Mouse (Mus musculus): ENCODE data around the gene Ucp3. TPM values are rescaled to one million over a fixed set of nuclear protein-coding genes. Genes with fewer than 3 reads are reported as not detected.

The Ucp3 gene
- polyA plus RNA-seq, 1 experiment = 0.73 TPM

DNA sequence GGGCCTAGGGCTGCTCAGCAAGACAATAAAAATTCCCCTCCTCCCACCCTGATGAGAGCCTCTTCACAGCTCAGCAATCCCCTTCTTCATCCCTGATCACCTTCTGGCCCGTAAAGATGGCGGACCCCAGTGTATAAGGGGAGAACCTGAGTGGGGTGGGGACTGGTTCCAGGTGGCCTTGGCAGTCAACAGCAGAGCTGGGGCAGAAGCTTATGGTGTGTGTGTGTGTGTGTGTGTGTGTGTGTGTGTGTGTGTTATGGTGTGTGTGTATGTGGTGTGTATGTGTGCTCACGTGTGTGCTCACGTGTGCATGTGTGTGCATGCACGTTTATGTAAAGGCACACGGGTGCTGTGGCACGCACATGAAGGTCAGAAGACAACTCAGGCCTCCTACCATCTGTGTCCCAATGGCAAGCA, 21.6 kb downstream of the Ucp3 start:
- TF ChIP-seq POLR2A (IDR thresholded peaks at IDR 0.05; ENCODE audit: control insufficient read depth, low read depth, low read length) (no peak), CTCF (IDR thresholded peaks at IDR 0.05; ENCODE audit: control insufficient read depth, insufficient read depth, insufficient replicate concordance, low read depth, low read length) (no peak)

DNA sequence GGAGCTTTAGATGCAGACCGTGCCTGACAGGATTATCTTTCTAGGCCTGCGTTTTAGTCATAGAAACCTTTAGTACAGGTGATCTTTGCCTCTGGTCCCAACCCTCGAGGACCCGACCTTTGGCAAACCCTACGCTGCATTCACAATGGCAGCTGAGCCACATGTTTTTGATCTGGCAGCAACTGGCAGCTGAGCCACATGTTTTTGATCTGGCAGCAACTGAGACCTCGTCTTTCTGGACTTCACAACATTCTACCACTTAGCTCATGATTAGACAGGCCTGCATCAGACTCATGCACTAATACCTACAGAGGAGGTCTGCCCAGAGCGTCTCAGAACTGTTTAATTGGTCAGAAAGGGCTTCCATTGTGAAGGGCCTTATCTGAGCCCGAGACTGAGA, 22.3 kb downstream of the Ucp3 start:
- no peaks in the 10 kb centered on the region for H3K36me3 ChIP-seq (ENCODE audit: control insufficient read depth, insufficient read depth, low read length)
- H3K27me3 ChIP-seq (ENCODE audit: control insufficient read depth, insufficient read depth, low read length) = no peaks in the 10 kb centered on the region; the same call in 1 of the 2 replicates
- H3K4me1 ChIP-seq (ENCODE audit: control insufficient read depth, insufficient read depth, low read length) = peaks cover 14% of the 10 kb centered on the region
- peak overlapping the region; percentile 1 for H3K4me3 ChIP-seq (ENCODE audit: control insufficient read depth, low read depth, low read length)
- no peak for TF ChIP-seq CTCF (IDR thresholded peaks at IDR 0.05; ENCODE audit: control insufficient read depth, insufficient read depth, insufficient replicate concordance, low read depth, low read length)
- no peak for TF ChIP-seq POLR2A (IDR thresholded peaks at IDR 0.05; ENCODE audit: control insufficient read depth, low read depth, low read length)
- H3K27ac ChIP-seq (ENCODE audit: control insufficient read depth, insufficient read depth, low read depth, low read length) = peak overlapping the region; percentile 22

More for the DNA sequence above, 21.6 kb downstream of the Ucp3 start:
- H3K4me1 ChIP-seq (ENCODE audit: control insufficient read depth, insufficient read depth, low read length) = peaks cover 14% of the 10 kb centered on the region
- no peaks in the 10 kb centered on the region; the same call in 1 of the 2 replicates for H3K27me3 ChIP-seq (ENCODE audit: control insufficient read depth, insufficient read depth, low read length)
- H3K4me3 ChIP-seq (ENCODE audit: control insufficient read depth, low read depth, low read length) = peak overlapping the region; percentile 77
- no peaks in the 10 kb centered on the region for H3K36me3 ChIP-seq (ENCODE audit: control insufficient read depth, insufficient read depth, low read length)
- H3K27ac ChIP-seq (ENCODE audit: control insufficient read depth, insufficient read depth, low read depth, low read length) = peak overlapping the region; percentile 51

DNA sequence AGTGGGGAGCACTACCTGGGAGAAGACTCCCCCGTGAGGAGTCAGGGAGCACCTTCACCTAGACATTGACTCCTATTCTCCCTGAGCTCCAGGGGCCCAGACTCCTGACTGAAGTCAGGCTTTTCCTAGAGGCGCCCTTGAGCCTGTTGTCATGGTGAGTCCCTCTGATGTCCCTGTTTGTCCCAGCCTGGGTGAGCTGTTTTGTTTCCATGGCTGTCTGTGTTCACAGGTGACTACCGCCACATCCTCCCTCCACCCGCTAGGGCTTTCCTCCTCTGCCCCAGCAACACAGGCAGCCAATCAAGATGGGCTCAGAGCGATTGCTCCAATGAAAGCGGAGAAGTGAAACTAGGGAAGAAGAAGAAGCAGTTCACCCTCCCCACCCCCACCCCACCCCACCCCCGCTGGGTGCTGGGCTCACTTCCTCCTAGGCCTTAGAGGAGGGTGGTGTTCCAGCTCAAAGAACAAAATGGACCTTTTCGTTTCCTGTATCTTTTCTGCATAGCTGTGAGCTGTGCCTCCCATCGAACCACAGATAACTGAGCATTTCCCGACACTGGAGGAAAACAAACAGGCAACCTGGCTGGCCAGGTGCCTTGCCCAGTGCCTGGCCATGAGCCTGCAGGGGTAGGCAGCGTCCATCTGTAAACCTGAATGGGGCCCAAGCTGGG, 22.9 kb downstream of the Ucp3 start:
- H3K4me1 ChIP-seq (ENCODE audit: control insufficient read depth, insufficient read depth, low read length) = peaks cover 17% of the 10 kb centered on the region

DNA sequence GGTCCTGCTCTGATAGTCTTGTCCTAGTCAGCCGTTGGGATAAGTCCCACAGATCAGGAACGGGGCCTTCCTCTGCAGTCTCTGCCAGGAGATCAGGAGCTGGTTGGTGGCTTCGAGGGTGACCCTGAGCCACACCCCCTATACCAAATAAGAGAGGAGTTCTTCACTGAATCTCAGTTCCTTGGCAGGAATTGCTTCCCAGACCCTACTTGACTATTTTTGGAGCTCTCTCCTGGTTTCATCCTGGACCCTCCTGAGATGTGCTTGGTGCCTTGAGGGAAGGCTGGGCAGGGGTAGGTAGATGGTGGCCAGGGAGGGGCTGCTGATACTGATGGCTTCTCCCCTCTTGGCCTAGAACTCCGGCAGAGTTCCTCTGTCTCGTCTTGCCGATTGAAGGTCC, 23.6 kb downstream of the Ucp3 start:
- H3K27ac ChIP-seq (ENCODE audit: control insufficient read depth, insufficient read depth, low read depth, low read length) = peak overlapping the region; percentile 82
- H3K27me3 ChIP-seq (ENCODE audit: control insufficient read depth, insufficient read depth, low read length) = no peaks in the 10 kb centered on the region; the same call in 1 of the 2 replicates
- no peak overlapping the region for H3K4me3 ChIP-seq (ENCODE audit: control insufficient read depth, low read depth, low read length)
- no peaks in the 10 kb centered on the region for H3K36me3 ChIP-seq (ENCODE audit: control insufficient read depth, insufficient read depth, low read length)
- H3K4me1 ChIP-seq (ENCODE audit: control insufficient read depth, insufficient read depth, low read length) = peaks cover 17% of the 10 kb centered on the region
- TF ChIP-seq CTCF (IDR thresholded peaks at IDR 0.05; ENCODE audit: control insufficient read depth, insufficient read depth, insufficient replicate concordance, low read depth, low read length) (no peak), POLR2A (IDR thresholded peaks at IDR 0.05; ENCODE audit: control insufficient read depth, low read depth, low read length) (no peak)

More for the DNA sequence above, 22.9 kb downstream of the Ucp3 start:
- H3K27ac ChIP-seq (ENCODE audit: control insufficient read depth, insufficient read depth, low read depth, low read length) = peak overlapping the region; percentile 82
- H3K36me3 ChIP-seq (ENCODE audit: control insufficient read depth, insufficient read depth, low read length) = no peaks in the 10 kb centered on the region
- H3K4me3 ChIP-seq (ENCODE audit: control insufficient read depth, low read depth, low read length) = peak overlapping the region; percentile 1; the same call in 1 of the 2 replicates
- no peaks in the 10 kb centered on the region; the same call in 1 of the 2 replicates for H3K27me3 ChIP-seq (ENCODE audit: control insufficient read depth, insufficient read depth, low read length)
- TF ChIP-seq POLR2A (IDR thresholded peaks at IDR 0.05; ENCODE audit: control insufficient read depth, low read depth, low read length) = peak; percentile 11; the same call in 1 of the 2 replicates
- no peak for TF ChIP-seq CTCF (IDR thresholded peaks at IDR 0.05; ENCODE audit: control insufficient read depth, insufficient read depth, insufficient replicate concordance, low read depth, low read length)

DNA sequence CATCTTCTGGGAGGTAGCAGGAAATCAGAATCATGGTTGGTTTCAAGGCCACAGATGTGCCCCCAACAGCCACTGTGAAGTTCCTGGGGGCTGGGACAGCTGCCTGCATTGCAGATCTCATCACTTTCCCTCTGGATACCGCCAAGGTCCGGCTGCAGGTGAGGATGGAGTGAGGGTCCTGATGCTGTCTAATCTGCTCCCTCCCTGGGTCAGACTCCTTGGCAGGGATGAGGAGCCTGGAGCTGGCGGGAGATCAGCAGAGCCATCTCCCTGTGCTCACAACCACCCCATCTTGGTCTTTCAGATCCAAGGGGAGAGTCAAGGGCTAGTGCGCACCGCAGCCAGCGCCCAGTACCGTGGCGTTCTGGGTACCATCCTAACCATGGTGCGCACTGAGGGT, 24.0 kb downstream of the Ucp3 start:
- no peaks in the 10 kb centered on the region for H3K36me3 ChIP-seq (ENCODE audit: control insufficient read depth, insufficient read depth, low read length)
- no peaks in the 10 kb centered on the region; the same call in 1 of the 2 replicates for H3K27me3 ChIP-seq (ENCODE audit: control insufficient read depth, insufficient read depth, low read length)
- H3K4me1 ChIP-seq (ENCODE audit: control insufficient read depth, insufficient read depth, low read length) = peaks cover 17% of the 10 kb centered on the region
- no peak overlapping the region for H3K27ac ChIP-seq (ENCODE audit: control insufficient read depth, insufficient read depth, low read depth, low read length)
- no peak overlapping the region for H3K4me3 ChIP-seq (ENCODE audit: control insufficient read depth, low read depth, low read length)
- TF ChIP-seq CTCF (IDR thresholded peaks at IDR 0.05; ENCODE audit: control insufficient read depth, insufficient read depth, insufficient replicate concordance, low read depth, low read length) = no peak
- peak; percentile 32; the same call in 1 of the 2 replicates for TF ChIP-seq POLR2A (IDR thresholded peaks at IDR 0.05; ENCODE audit: control insufficient read depth, low read depth, low read length)

DNA sequence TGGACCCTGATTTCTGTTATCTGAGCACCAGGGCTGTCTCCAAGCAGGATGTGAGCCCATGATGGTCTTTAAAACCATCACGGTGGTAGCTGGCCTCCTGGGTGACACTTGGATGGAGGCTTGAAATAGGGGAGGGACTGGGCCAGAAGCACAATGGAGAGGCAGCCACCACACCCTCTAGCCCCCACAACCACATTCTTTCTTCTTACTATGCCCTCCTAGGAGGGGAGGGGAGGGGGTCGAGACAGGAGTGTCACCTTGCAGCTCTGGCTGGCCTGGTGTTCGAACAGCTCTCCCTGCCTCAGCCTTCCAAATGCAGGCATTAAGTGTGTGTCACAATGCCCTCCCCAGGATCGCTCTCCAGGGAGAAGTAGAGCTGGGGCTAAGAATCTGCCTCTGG, 24.6 kb downstream of the Ucp3 start:
- Histone ChIP-seq H3K36me3 (ENCODE audit: control insufficient read depth, insufficient read depth, low read length) (no peaks in the 10 kb centered on the region), H3K4me1 (ENCODE audit: control insufficient read depth, insufficient read depth, low read length) (peaks cover 14% of the 10 kb centered on the region), H3K27me3 (ENCODE audit: control insufficient read depth, insufficient read depth, low read length) (no peaks in the 10 kb centered on the region; the same call in 1 of the 2 replicates), H3K27ac (ENCODE audit: control insufficient read depth, insufficient read depth, low read depth, low read length) (no peak overlapping the region), H3K4me3 (ENCODE audit: control insufficient read depth, low read depth, low read length) (no peak overlapping the region)
- TF ChIP-seq CTCF (IDR thresholded peaks at IDR 0.05; ENCODE audit: control insufficient read depth, insufficient read depth, insufficient replicate concordance, low read depth, low read length) = no peak
- no peak for TF ChIP-seq POLR2A (IDR thresholded peaks at IDR 0.05; ENCODE audit: control insufficient read depth, low read depth, low read length)

DNA sequence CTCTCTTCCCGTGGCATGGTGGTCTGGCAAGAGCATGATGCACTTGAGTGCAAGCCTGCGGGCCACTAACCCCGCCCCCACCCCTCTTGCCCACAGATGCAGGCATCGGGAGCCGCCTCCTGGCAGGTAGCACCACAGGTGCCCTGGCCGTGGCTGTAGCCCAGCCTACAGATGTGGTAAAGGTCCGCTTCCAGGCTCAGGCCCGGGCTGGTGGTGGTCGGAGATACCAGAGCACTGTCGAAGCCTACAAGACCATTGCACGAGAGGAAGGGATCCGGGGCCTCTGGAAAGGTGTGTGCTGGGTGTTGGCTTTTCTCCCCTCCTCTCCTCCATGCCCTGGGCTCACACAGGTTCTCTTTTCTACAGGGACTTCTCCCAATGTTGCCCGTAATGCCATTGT, 25.2 kb downstream of the Ucp3 start:
- no peak overlapping the region for H3K27ac ChIP-seq (ENCODE audit: control insufficient read depth, insufficient read depth, low read depth, low read length)
- H3K4me3 ChIP-seq (ENCODE audit: control insufficient read depth, low read depth, low read length) = no peak overlapping the region
- TF ChIP-seq CTCF (IDR thresholded peaks at IDR 0.05; ENCODE audit: control insufficient read depth, insufficient read depth, insufficient replicate concordance, low read depth, low read length) = no peak
- TF ChIP-seq POLR2A (IDR thresholded peaks at IDR 0.05; ENCODE audit: control insufficient read depth, low read depth, low read length) = no peak
- H3K36me3 ChIP-seq (ENCODE audit: control insufficient read depth, insufficient read depth, low read length) = no peaks in the 10 kb centered on the region
- H3K4me1 ChIP-seq (ENCODE audit: control insufficient read depth, insufficient read depth, low read length) = peaks cover 9% of the 10 kb centered on the region
- no peaks in the 10 kb centered on the region for H3K27me3 ChIP-seq (ENCODE audit: control insufficient read depth, insufficient read depth, low read length)
